Mouse (Mus musculus): Measurements from ENCODE around the gene Slc22a21. TPM values are rescaled to one million over a fixed set of nuclear protein-coding genes. Genes with fewer than 3 reads are reported as not detected.

The Slc22a21 gene
- total RNA-seq, 2 experiments from 2014 or later, result 1.9 to 2.6 TPM

- no peak for DNase-seq
- intact Hi-C loops (cut with DNase I), result no loop called here
Observed at GRCm38 (mm10) chr11:53918851-53919250, 61.3 kb downstream of the Slc22a21 start.

DNA sequence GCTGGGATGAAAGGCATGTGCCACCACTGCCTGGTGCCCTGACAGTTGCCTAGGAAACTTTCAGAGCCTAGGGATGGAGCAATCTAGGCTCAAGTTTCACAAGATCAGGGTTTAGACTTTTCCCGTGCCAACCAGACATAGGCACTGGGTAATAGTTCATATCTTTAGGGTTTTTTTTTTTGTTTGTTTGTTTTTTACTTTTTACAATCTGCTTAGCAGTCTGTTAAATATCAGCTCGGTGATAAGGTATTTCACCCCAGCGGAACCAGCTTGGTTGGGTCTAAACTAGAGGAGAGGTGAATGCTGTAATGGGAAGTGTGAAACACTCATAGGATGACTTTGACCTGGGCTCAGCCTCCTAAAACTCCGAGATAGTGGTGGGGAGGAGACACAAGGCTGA lies 69.1 kb downstream of the Slc22a21 start:
- DNase-seq, result no peak
- intact Hi-C loops (cut with DNase I), result no loop called here

GRCm38 (mm10) chr11:53908686-53909085 lies 71.4 kb downstream of the Slc22a21 start:
- intact Hi-C loops (cut with DNase I), result no loop called here
- no peak for DNase-seq

DNA sequence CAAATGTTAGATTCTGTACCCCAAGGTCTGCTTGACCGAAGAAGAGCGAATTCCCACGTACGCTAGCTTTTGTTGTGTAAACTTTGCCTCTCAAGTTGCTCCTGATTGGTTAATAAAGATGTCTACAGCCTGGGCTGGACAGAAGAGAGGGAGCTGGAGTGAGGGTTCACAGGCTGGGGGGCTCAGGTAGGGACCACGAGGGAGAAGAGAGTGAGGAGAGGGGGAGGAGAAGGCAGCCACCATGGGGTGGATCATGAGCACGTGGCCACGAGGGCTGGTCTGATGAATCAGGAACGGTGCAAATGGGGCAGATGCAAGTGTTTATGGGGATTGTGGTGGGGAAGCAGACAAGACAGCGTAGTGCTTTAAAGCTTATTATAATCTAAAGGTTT lies 75.6 kb downstream of the Slc22a21 start:
- no peak for DNase-seq
- intact Hi-C loops (cut with DNase I), result no loop called here

DNA sequence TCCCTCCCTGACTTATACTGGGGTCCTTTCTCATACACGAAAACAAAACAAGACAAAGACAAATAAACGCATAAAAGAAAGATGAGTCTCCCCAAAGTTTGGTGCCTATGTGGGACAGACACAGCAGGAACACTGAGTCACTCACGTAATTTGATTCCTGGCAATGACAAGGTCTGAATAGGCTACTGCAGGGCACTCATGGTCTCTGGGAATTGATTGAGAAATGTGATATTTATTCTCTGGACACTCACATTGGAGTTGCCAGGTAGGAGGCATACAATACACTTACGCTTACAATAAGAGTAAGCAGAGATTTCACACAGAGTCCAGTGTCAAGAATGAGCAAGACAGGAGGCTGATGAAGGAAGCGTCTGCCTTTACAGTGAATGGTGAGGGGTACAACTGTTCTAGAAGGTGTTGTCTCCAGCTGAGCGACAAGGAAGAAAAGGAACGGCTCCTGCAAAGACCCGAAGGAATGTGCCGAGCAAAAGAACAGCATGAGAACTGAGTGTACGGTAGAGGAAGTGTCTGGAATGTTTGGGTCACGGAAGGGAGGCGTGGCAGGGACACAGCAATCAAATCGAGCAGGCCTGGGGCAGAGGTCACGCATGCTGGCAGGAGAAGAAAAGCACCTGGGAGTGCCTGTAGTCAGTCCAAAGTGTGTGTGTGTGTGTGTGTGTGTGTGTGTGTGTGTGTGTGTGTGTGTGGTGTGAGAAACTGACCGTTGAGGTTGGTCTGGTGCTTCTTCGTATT lies 76.2 kb downstream of the Slc22a21 start:
- intact Hi-C loops (cut with DNase I), result no loop called here
- DNase-seq, result peak in 1 of 2 experiments; percentile 26

DNA sequence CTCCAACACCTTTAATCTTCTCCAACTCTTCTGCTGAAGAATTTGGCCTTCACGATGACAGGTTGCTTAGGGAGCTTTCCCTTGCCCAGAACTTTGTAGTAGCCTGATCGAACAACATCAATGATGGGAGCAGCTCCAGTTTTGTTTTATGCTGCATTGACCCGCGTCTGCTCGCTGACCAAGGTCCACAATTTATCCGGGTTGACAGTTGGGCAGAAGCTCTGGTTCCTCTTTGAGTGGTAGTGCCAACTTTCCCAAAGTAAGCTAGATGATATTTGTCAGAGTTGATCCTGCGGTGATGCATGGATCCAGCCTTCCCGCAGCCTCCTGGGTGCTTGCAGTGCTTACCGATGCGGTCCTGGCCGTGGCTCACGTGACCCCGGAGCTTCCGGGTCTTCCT lies 77.4 kb downstream of the Slc22a21 start:
- intact Hi-C loops (cut with DNase I), result no loop called here
- DNase-seq, result no peak

DNA sequence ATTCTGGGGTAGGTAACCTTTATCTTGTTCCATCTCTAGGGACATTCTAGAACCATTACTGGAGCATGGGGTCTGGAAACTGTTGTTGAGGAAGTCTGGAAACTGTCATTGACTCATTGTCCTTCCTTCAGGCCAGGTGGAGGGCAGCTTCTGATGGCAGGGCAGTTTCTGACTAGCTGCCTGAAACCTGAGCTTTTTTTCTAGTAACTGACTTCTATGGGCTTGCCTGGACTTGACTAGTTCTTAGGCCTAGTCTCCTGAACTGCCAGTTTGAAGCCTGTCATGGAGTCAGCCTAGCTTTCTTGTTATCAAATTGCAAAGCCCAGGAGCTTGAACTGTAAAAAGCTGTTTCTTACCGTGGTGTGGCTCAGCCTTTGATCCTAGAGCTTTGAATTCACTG lies 79.1 kb downstream of the Slc22a21 start:
- intact Hi-C loops (cut with DNase I), result no loop called here
- no peak for DNase-seq

GRCm38 (mm10) chr11:53899981-53900380 lies 80.2 kb downstream of the Slc22a21 start:
- no peak for DNase-seq
- intact Hi-C loops (cut with DNase I), result no loop called here

Other genes starting within 250 kb of the Slc22a21 start
- gene Irf1, start 210.3 kb downstream of the Slc22a21 start, total RNA-seq (2021), result 10 to 100 TPM; 18.6 to 23.6 TPM
- under 1 TPM in 1 of 2 experiments, not detected in 1; 0.60 TPM for gene Gm17334, start 207.1 kb downstream of the Slc22a21 start, total RNA-seq (2021)
- gene Gm12216, start 121.1 kb downstream of the Slc22a21 start, total RNA-seq (2021), result 1 to 10 TPM; 1.6 TPM
- 10 to 100 TPM; 28.4 to 30.4 TPM for gene Slc22a5, start 88.7 kb downstream of the Slc22a21 start, total RNA-seq (2021)
- gene Slc22a4, start 47.8 kb upstream of the Slc22a21 start, total RNA-seq (2021), result 1 to 10 TPM; 4.2 to 4.6 TPM
- 10 to 100 TPM; 29.4 to 37.1 TPM for gene Pdlim4, start 88.7 kb upstream of the Slc22a21 start, total RNA-seq (2021)
- gene P4ha2, start 119.8 kb upstream of the Slc22a21 start, total RNA-seq (2021), result 10 to 100 TPM; 44.0 to 66.1 TPM

All from heart, postnatal 36 days (tissue).